Mouse (Mus musculus): ENCODE results near the gene Cbfa2t2.

The Cbfa2t2 gene

GRCm38 (mm10) chr2:154538310-154538709, 102.0 kb downstream of the Cbfa2t2 start:
- in situ Hi-C loops (cut with MboI, MseI): no loop called here

- in situ Hi-C loops (cut with MboI, MseI): no loop called here
Measured at GRCm38 (mm10) chr2:154538710-154539109, 102.4 kb downstream of the Cbfa2t2 start.

GRCm38 (mm10) chr2:154539720-154540119, 103.4 kb downstream of the Cbfa2t2 start:
- in situ Hi-C loops (cut with MboI, MseI): no loop called here

- in situ Hi-C loops (cut with MboI, MseI): no loop called here
Measured at GRCm38 (mm10) chr2:154541630-154542029, 105.3 kb downstream of the Cbfa2t2 start.

GRCm38 (mm10) chr2:154543567-154544347, 107.5 kb downstream of the Cbfa2t2 start:
- in situ Hi-C loops (cut with MboI, MseI): no loop called here

GRCm38 (mm10) chr2:154546711-154547110, 110.4 kb downstream of the Cbfa2t2 start, which contains the start of gene 1700003F12Rik:
Gene 1700003F12Rik (plus strand): TSS chr2:154547085.
- in situ Hi-C loops (cut with MboI, MseI): loop anchor here (5.0 kb wide), 1 partner anchor 134 kb away; no protein-coding TSS in a partner anchor

GRCm38 (mm10) chr2:154548688-154549087, 112.4 kb downstream of the Cbfa2t2 start:
- in situ Hi-C loops (cut with MboI, MseI): loop anchor here (5.0 kb wide), 1 partner anchor 136 kb away; no protein-coding TSS in a partner anchor

GRCm38 (mm10) chr2:154549127-154549885, 113.0 kb downstream of the Cbfa2t2 start:
- in situ Hi-C loops (cut with MboI, MseI): loop anchor here (5.0 kb wide), 1 partner anchor 137 kb away; no protein-coding TSS in a partner anchor

GRCm38 (mm10) chr2:154549886-154550189, 113.6 kb downstream of the Cbfa2t2 start:
- in situ Hi-C loops (cut with MboI, MseI): loop anchor here (5.0 kb wide), 1 partner anchor 138 kb away; no protein-coding TSS in a partner anchor

GRCm38 (mm10) chr2:154550937-154551336, 114.7 kb downstream of the Cbfa2t2 start:
- in situ Hi-C loops (cut with MboI, MseI): no loop called here

- in situ Hi-C loops (cut with MboI, MseI): no loop called here
Measured at GRCm38 (mm10) chr2:154551476-154551875, 115.2 kb downstream of the Cbfa2t2 start, which contains the start of gene Actl10. Gene Actl10 (plus strand): TSS chr2:154551776.

GRCm38 (mm10) chr2:154551927-154552326, 115.6 kb downstream of the Cbfa2t2 start:
- in situ Hi-C loops (cut with MboI, MseI): no loop called here

- in situ Hi-C loops (cut with MboI, MseI): no loop called here
Measured at GRCm38 (mm10) chr2:154552424-154552907, 116.2 kb downstream of the Cbfa2t2 start.

- in situ Hi-C loops (cut with MboI, MseI): no loop called here
Measured at GRCm38 (mm10) chr2:154555235-154555634, 119.0 kb downstream of the Cbfa2t2 start.

- in situ Hi-C loops (cut with MboI, MseI): no loop called here
Measured at GRCm38 (mm10) chr2:154557184-154557832, 121.0 kb downstream of the Cbfa2t2 start.

- in situ Hi-C loops (cut with MboI, MseI): no loop called here
Measured at GRCm38 (mm10) chr2:154558264-154559039, 122.2 kb downstream of the Cbfa2t2 start, which contains the start of gene Necab3. Gene Necab3 (minus strand): TSS chr2:154558890.

- in situ Hi-C loops (cut with MboI, MseI): no loop called here
Measured at GRCm38 (mm10) chr2:154563612-154564170, 127.4 kb downstream of the Cbfa2t2 start.

- in situ Hi-C loops (cut with MboI, MseI): no loop called here
Measured at GRCm38 (mm10) chr2:154565562-154565961, 129.3 kb downstream of the Cbfa2t2 start.

GRCm38 (mm10) chr2:154566641-154567040, 130.4 kb downstream of the Cbfa2t2 start:
- in situ Hi-C loops (cut with MboI, MseI): no loop called here

GRCm38 (mm10) chr2:154567766-154568165, 131.5 kb downstream of the Cbfa2t2 start:
- in situ Hi-C loops (cut with MboI, MseI): no loop called here
